Mouse (Mus musculus) intestine, embryonic 15.5 days (tissue): ENCODE measurements around the gene Prrc2c. TPM values are rescaled to one million over a fixed set of nuclear protein-coding genes. Genes with fewer than 3 reads are reported as not detected.
"Not testable (repeated sequence)": the region's sequence is repeated elsewhere in the genome, so short reads cannot be mapped to it uniquely, and the experiment has no call there.

Experiments used
- ATAC-seq: fragments of 200-750 bp; cut with Nextera tagmentation; 2 replicates; pipeline ENCODE4 v1.8.0; 2017; ENCODE audit warnings: moderate TSS enrichment, moderate library complexity
- H3K27ac ChIP-seq: fragments of 300-500 bp; sonication (generic); 2 replicates; pipeline ENCODE4 v1.5.1; 2015; ENCODE audit warnings: mild to moderate bottlenecking, inconsistent platforms
- H3K27me3 ChIP-seq: fragments of 300-500 bp; sonication (generic); replicated peaks from 2 replicates; pipeline ENCODE4 v1.6.1; 2015; ENCODE audit warnings: inconsistent platforms
- H3K36me3 ChIP-seq: fragments of 300-500 bp; sonication (generic); 2 replicates; pipeline ENCODE4 v1.6.1; 2015; ENCODE audit warnings: inconsistent platforms
- H3K4me1 ChIP-seq: fragments of 300-500 bp; sonication (generic); replicated peaks from 2 replicates; pipeline ENCODE4 v1.6.1; 2015; ENCODE audit warnings: inconsistent platforms
- H3K4me2 ChIP-seq: fragments of 300-500 bp; sonication (generic); replicated peaks from 2 replicates; pipeline ENCODE4 v1.6.1; 2015; ENCODE audit warnings: mild to moderate bottlenecking, inconsistent platforms
- H3K4me3 ChIP-seq: fragments of 300-500 bp; sonication (generic); replicated peaks from 2 replicates; pipeline ENCODE4 v1.5.1; 2015; ENCODE audit warnings: inconsistent platforms
- H3K9ac ChIP-seq: fragments of 300-500 bp; sonication (generic); 2 replicates; pipeline ENCODE4 v1.6.1; 2015; ENCODE audit warnings: inconsistent platforms
- H3K9me3 ChIP-seq: fragments of 300-500 bp; sonication (generic); 2 replicates; pipeline ENCODE4 v1.6.1; 2016; ENCODE audit warnings: inconsistent platforms
- WGBS: fragments of 180-500 bp; shearing (Covaris S2); methylation state at CpG from one replicate; pipeline ENCODE4 v1.1.7; 2015; 5-methylcytosine and 5-hydroxymethylcytosine counted together
- polyA plus RNA-seq: library from polyadenylated mRNA; unstranded; fragments of >200 nt; fragmentation: Nextera tagmentation; extraction: Ambion mirVana; gene quantifications from 2 replicates; pipeline ENCODE4 v1.2.1, GENCODE M21; 2015

The Prrc2c gene
- polyA plus RNA-seq, 1 experiment from 2014 or later, result 139 TPM

- not testable (repeated sequence) for H3K4me1 ChIP-seq, H3K4me3 ChIP-seq, H3K27me3 ChIP-seq, H3K36me3 ChIP-seq, ATAC-seq, H3K4me2 ChIP-seq, H3K9me3 ChIP-seq, H3K27ac ChIP-seq, H3K9ac ChIP-seq
- 94% methylated on average over 15 of the region's 15 CpGs for WGBS
Measured at GRCm38 (mm10) chr1:162628326-162628725, 112.0 kb downstream of the Prrc2c start.

- not testable (repeated sequence) for H3K36me3 ChIP-seq, H3K27me3 ChIP-seq, H3K27ac ChIP-seq, ATAC-seq, H3K4me2 ChIP-seq, H3K4me1 ChIP-seq, H3K9me3 ChIP-seq, H3K4me3 ChIP-seq, H3K9ac ChIP-seq
- 86% methylated on average over 4 of the region's 4 CpGs for WGBS
Measured at GRCm38 (mm10) chr1:162627821-162628220, 112.5 kb downstream of the Prrc2c start.

- ATAC-seq, result no peak
- Histone ChIP-seq H3K9ac (no peak overlapping the region), H3K4me1 (peaks cover 5% of the 10 kb centered on the region), H3K36me3 (no peaks in the 10 kb centered on the region), H3K27me3 (no peaks in the 10 kb centered on the region), H3K4me3 (no peak overlapping the region), H3K9me3 (no peaks in the 10 kb centered on the region), H3K27ac (no peak overlapping the region), H3K4me2 (no peak overlapping the region)
- 44% methylated on average over 7 of the region's 7 CpGs for WGBS
Measured at GRCm38 (mm10) chr1:162625229-162625628, 115.1 kb downstream of the Prrc2c start.

- Histone ChIP-seq H3K4me2 (no peak overlapping the region), H3K4me1 (peaks cover 5% of the 10 kb centered on the region), H3K9me3 (no peaks in the 10 kb centered on the region), H3K4me3 (no peak overlapping the region), H3K36me3 (no peaks in the 10 kb centered on the region), H3K9ac (no peak overlapping the region), H3K27ac (no peak overlapping the region), H3K27me3 (no peaks in the 10 kb centered on the region)
- WGBS, result 5% methylated on average over 4 of the region's 4 CpGs
- ATAC-seq, result no peak; the same call in 1 of the 2 replicates
Measured at GRCm38 (mm10) chr1:162623895-162624294, 116.5 kb downstream of the Prrc2c start.

Other genes starting within 250 kb of the Prrc2c start
- 21.1 and 22.0 TPM in 2 replicates for gene Mettl13, start 192.0 kb downstream of the Prrc2c start, polyA plus RNA-seq
- gene Vamp4, start 170.0 kb downstream of the Prrc2c start, polyA plus RNA-seq, result 45.1 and 53.4 TPM in 2 replicates
- 0.10 and 0.21 TPM in 2 replicates for gene Myoc, start 101.4 kb downstream of the Prrc2c start, polyA plus RNA-seq
- not detected in 2 replicates for gene Myocos, start 82.3 kb downstream of the Prrc2c start, polyA plus RNA-seq
- 6.8 and 7.4 TPM in 2 replicates for gene Fmo4, start 73.4 kb upstream of the Prrc2c start, polyA plus RNA-seq
- gene Fmo1, start 126.1 kb upstream of the Prrc2c start, polyA plus RNA-seq, result 16.9 and 20.4 TPM in 2 replicates
- gene Fmo2, start 158.2 kb upstream of the Prrc2c start, polyA plus RNA-seq, result 2.5 and 2.9 TPM in 2 replicates
- not detected in 2 replicates for gene Fmo6, start 197.0 kb upstream of the Prrc2c start, polyA plus RNA-seq
- gene Fmo3, start 244.0 kb upstream of the Prrc2c start, polyA plus RNA-seq, result not detected in 2 replicates